Mouse (Mus musculus) T-helper 1 cell (primary cell): ENCODE data around the gene C530008M17Rik.

Experiments
- in situ Hi-C: fragments of 300-600 bp; cut with MboI, MseI; formaldehyde crosslinking; loops from one replicate; pipeline ENCODE4 v1.15.1; 2025; ENCODE audit warnings: high pct_unique_total_duplicates

Gene C530008M17Rik

GRCm38 (mm10) chr5:76828527-76829240, 172.4 kb downstream of the C530008M17Rik start:
- in situ Hi-C loops: no loop called here

- in situ Hi-C loops: no loop called here
Observed at GRCm38 (mm10) chr5:76832529-76833210, 176.4 kb downstream of the C530008M17Rik start.

DNA sequence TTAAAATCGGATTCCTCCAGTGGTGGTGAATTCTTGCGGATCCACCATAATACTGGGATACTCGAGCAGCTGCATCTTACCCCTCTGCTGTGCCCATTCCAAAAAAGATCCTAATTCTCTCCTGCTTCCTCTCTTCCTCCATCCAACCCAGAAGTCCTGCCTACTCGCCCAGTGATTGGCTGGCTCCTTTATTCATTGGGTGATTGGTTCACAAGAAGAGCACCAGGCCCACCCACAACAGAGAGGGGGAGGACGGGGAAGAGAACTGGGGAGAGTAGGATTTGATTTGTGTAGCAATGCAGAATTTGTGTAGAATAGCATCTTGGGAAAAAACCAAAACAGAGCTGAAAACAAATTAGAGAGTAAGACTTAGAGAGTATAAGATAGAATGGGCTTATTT, 180.7 kb downstream of the C530008M17Rik start:
- in situ Hi-C loops: no loop called here

- in situ Hi-C loops: loop anchor here (5.0 to 10.0 kb wide), 2 partner anchors 72 to 275 kb away; no protein-coding TSS in a partner anchor
Observed at GRCm38 (mm10) chr5:76839786-76840185, 183.5 kb downstream of the C530008M17Rik start.

GRCm38 (mm10) chr5:76841859-76842258, 185.5 kb downstream of the C530008M17Rik start:
- in situ Hi-C loops: loop anchor here (5.0 to 10.0 kb wide), 2 partner anchors 75 to 277 kb away; no protein-coding TSS in a partner anchor

- in situ Hi-C loops: loop anchor here (5.0 to 10.0 kb wide), 2 partner anchors 76 to 279 kb away; no protein-coding TSS in a partner anchor
Observed at GRCm38 (mm10) chr5:76843448-76843847, 187.1 kb downstream of the C530008M17Rik start.

DNA sequence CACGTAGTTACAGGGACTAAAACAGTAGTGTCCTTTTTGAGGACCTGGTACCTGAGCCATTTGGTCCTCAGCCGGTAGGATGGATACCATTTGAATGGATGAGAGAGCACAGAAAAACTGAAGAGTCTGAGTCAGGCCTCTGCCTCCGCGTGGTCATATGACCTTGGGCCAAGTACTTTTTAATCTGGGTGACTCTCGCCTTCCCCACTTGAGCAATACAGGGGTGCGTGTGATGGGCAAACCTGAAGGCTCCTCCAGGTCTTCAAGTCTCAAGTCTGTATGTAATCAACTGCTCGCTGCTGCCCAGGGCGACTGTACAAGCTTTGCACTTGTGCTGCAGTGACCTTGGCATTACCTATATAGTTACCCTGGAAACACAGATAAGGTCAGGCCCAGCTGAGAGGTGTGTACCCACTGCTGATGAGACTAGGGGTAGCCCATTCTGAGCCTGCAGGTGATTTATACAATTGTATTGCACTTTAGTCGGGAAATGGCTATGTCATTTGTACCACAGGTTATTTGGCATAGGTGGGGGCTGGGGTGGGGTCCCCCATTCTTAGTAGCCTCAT, 187.6 kb downstream of the C530008M17Rik start:
- in situ Hi-C loops: loop anchor here (5.0 to 10.0 kb wide), 2 partner anchors 77 to 279 kb away; no protein-coding TSS in a partner anchor

DNA sequence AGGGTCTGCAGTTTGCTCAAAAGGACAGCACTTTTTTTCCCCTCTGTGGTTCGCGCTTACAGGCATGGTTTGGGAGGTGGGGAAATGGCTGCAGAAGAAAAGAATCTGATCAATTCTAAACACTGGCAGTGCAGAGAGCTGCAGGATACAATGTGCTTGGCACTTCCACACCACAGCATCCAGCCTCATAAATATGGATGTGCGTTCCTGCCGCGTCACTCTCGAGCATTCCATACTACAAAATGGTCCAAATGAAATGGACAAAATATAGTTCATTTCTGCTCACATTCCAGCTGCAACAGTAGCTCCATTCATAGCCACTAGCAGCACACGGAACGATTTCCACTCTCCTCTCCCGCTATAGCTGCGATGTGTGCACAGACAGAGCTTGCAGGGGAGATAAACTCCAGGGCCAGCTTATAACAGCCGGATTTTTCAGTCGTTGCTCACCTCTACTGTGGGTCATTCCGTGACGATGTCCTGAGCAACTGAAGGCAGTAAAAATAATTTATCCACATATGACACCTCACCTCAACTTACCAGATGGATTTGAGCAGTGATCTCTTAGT, 188.4 kb downstream of the C530008M17Rik start:
- in situ Hi-C loops: loop anchor here (5.0 to 10.0 kb wide), 2 partner anchors 77 to 280 kb away; no protein-coding TSS in a partner anchor

GRCm38 (mm10) chr5:76847106-76847505, 190.8 kb downstream of the C530008M17Rik start:
- in situ Hi-C loops: loop anchor here (10.0 kb wide), 1 partner anchor 282 kb away; no protein-coding TSS in a partner anchor

DNA sequence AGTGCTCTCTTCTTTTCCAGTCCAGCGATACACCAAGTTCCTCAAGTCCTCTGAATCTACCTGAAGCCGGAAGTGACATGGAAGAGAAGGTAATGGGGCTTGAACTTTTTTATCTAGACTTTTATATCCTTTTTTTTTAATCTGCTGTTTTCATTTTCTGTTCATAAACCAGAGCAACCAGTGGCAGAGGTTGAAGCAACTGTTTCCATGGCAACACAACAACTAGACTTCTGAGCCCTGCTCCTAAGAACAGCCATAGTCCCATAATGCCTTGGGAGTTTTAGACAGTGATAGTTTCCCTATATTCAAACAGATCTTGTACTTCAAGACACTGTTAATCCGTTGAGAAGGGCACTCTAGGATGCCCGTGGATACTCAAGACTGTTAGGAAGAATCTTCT, 195.0 kb downstream of the C530008M17Rik start:
- in situ Hi-C loops: no loop called here

DNA sequence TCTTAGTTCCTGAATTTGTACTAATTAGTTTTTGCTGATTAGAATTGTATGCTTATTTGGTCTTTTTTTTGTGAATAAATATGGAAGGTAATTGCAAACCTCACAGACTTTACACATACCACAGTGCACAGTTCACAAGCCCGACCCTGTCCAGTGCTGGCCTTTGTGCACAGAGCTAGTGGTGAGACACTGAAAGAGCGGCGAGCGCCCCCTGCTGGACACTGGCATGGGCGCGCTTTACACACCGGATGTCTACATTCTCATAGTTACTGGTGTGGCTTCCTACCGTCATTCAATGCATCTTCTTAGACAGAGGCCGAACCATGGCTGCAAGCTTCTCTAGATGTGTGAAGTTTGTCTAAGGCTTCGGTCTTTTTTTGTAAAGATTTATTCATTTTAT, 197.2 kb downstream of the C530008M17Rik start:
- in situ Hi-C loops: no loop called here

- in situ Hi-C loops: no loop called here
Observed at GRCm38 (mm10) chr5:76855829-76856600, 199.7 kb downstream of the C530008M17Rik start.

DNA sequence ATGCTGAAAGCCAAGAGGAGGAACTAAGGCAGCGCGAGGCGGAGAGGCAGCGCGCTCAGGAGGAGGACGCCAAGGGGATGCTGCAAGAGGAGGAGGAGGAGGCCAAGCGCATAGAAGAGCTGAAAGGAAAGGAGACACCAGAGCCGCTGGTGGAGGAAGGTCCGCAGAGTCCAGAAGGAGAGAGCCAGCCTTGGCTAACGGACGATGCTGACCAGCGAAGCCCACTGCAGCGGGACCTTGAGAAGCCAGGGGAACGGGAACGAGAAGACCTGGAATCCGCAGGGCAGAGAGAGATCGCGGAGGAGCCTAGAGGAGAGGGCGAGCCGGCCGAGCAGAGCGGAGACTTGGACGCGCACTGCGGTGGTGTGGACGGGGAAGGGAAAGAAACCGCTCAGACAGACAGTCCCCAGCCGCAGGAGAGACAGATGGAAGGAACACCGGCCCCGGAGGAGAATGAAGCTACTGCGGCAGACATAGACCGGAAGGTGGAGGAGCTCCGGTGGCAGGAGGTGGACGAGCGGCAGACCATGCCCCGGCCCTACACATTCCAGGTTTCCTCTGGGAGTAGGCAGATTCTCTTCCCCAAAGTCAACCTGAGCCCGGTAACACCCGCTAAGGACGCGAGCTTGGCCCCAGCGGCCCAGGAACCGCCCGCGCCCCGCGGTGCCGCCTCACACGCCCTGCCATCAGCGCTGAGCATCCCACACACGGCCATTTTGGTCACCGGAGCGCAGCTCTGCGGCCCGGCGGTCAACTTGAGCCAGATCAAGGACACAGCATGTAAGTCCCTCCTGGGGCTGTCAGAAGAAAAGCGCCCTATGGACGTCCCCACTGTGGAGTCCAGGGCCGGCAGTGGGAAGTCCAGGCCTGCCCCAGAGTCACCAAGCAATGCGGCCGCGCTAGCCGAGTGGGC, 201.0 kb downstream of the C530008M17Rik start:
- in situ Hi-C loops: no loop called here

DNA sequence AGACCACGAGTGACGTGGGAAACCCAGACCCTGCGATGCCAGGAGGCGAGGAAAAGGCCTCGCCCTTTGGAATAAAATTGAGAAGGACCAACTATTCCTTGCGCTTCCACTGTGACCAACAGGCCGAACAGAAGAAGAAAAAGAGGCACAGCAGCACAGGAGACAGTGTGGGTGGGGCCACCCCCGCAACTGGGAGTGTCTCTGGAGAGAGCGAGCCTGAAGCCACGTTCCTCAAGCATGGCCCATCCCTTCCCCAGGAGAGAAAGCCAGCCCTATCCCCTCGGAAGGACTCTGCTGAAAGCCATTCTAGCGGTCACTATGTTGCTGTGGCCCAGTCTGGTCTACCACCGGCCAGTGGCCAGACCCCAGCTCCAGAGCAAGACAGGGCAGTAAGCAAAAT, 202.1 kb downstream of the C530008M17Rik start:
- in situ Hi-C loops: no loop called here

DNA sequence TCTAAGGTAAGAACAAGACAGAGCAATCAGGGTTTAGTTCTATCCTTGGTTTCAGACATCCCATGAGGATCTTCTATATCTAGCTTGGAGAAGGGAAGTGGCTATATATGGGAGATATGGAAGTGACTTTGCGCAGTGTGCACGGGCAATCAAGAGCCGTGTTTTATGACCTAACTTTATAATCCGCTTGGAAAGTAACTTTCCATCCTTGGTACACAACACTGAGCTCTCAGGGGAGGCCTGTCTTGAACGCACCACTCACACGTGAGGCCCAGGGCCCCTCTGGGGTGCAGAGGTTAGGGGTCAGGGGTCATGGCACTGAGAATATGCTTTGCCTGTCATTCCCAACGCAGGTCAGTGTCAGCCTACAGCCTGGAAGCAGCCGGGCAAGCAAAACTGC, 210.5 kb downstream of the C530008M17Rik start:
- in situ Hi-C loops: no loop called here

DNA sequence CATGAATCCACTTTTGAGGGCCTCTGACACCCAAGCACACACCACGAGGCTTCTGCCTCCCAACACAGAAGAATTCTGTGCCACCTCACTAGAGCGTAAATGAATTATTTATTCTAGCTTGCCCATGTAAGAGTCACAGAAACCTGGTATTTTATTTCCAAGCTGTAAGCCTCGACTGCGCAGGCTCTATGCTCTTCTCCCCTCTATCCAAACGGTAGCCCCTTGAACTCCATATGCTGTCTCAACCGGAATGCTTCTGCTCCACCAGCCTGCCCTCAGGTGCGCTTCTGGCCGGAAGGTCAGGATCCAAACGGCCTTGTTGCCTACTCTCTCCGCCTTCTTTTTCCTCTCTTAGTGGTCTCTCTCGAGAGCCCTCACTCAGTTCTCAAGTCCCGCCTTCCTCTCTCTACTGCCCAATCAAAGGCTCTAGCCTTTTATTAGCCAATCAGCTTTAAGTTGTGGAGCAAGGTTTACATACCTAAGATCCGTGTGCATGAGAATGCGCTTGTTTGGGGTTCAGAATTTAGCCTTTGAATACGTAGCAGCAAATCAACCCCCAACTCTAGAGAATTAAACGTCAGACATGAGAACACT, 212.5 kb downstream of the C530008M17Rik start:
- in situ Hi-C loops: no loop called here

DNA sequence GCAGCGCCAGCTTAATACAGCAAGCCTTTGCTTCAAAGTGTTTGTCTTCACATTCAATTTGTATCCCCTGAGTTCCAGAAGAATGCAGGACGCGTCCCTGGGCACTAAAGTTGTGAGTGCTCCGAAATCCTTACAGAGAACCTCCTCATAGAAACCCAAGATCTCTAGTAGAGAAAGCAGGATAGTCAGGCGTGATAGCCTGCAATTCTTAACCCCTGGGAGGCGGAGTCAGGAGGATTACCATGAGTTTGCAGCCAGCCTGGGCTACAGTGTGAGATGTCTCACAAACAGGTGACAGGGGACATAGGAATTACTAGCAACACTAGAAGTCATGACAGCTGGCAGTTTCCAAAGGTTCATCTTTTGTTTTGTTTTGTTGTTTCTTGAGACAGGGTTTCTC, 213.2 kb downstream of the C530008M17Rik start:
- in situ Hi-C loops: no loop called here

DNA sequence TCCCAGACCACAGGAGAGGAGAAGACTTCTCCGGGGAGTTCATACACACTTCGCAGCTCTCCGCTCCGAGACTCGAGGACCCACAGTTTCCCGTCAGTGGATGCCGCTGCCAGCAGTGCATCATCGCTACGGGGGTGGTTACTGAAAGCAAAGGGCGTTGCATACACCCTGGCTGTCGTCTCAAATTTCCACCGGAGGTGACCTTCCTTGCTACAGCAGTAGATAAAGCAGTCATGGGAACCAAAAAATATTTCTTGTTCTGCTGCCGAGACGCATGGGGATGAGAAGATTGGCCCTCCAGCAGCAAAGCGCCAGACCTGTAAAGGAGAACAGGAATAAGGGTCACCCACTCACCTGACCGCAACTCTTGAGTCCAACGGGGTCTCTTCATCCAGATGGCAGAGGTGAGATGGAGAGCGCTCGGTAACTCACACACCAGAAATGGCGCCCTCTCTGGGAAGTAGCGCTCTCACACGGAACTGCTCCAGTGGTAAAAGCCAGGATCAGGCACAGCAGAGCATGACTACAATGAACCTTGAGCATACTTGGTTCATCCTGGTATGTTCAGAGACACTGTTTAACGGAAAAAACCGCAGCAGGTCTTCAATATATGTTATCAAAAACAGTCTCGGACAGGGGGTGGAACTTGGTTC, 219.9 kb downstream of the C530008M17Rik start:
- in situ Hi-C loops: no loop called here

- in situ Hi-C loops: loop anchor here (10.0 kb wide), 1 partner anchor 331 kb away; the partner anchor contains the start of gene Spink2
Observed at GRCm38 (mm10) chr5:76884107-76884506, 227.8 kb downstream of the C530008M17Rik start.
